Mouse (Mus musculus): ENCODE results near the gene Gm45062. TPM values are rescaled to one million over a fixed set of nuclear protein-coding genes. Genes with fewer than 3 reads are reported as not detected.

Gm45062 gene
- total and polyA plus RNA-seq, 2 experiments from 2014 or later, result 2.5 to 8.1 TPM

- no peak overlapping the region for H3K4me2 ChIP-seq (ENCODE audit: low read depth, low read length, poor library complexity, severe bottlenecking)
- H3K4me3 ChIP-seq (ENCODE audit: low read depth, low read length), result no peak overlapping the region
- H3K27me3 ChIP-seq (ENCODE audit: insufficient read depth, low read length), result no peaks in the 10 kb centered on the region
- no peak for ATAC-seq (ENCODE audit: low FRiP score)
- no peak overlapping the region for H3K9ac ChIP-seq (replicated peaks; ENCODE audit: low read length, poor library complexity, severe bottlenecking)
- no peak overlapping the region for H3K27ac ChIP-seq (ENCODE audit: low read depth, low read length)
- H3K9me3 ChIP-seq (ENCODE audit: low read length), result no peaks in the 10 kb centered on the region
- no peak for DNase-seq (ENCODE audit: low spot score)
- no peak for TF ChIP-seq CTCF (IDR thresholded peaks at IDR 0.05)
- 46% methylated on average over 2 of the region's 2 CpGs for WGBS
- peaks cover 8% of the 10 kb centered on the region; the same call in 1 of the 2 replicates for H3K4me1 ChIP-seq (ENCODE audit: insufficient read depth, low read length)
- H3K36me3 ChIP-seq (ENCODE audit: insufficient read depth, low read length), result no peaks in the 10 kb centered on the region
These were observed 99.0 kb downstream of the Gm45062 start for GRCm38 (mm10) chr6:8358232-8358631.

DNA sequence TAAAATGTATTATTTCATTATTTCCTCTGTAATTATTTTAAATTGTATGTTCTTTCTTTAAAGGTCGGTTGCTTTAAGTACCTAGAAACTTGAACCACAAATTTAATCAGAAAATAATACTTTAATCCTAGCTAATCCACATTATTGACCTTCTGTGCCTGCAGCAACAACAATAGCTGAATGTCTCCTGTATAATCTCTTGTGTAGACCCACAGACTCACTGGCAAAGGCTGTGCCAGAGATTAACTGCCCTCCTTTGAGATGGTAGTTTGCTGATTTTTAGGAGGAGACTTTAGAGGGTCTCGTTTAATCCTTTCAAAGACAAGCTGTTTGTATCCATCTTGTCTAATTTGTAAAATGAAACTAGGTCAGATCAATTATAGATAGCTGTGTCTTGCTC, 99.5 kb downstream of the Gm45062 start:
- H3K36me3 ChIP-seq (ENCODE audit: insufficient read depth, low read length), result no peaks in the 10 kb centered on the region
- DNase-seq (ENCODE audit: low spot score), result no peak
- H3K9me3 ChIP-seq (ENCODE audit: low read length), result no peaks in the 10 kb centered on the region
- peaks cover 3% of the 10 kb centered on the region; the same call in 1 of the 2 replicates for H3K4me1 ChIP-seq (ENCODE audit: insufficient read depth, low read length)
- TF ChIP-seq CTCF (IDR thresholded peaks at IDR 0.05), result no peak
- H3K4me2 ChIP-seq (ENCODE audit: low read depth, low read length, poor library complexity, severe bottlenecking), result no peak overlapping the region
- no peak overlapping the region for H3K9ac ChIP-seq (replicated peaks; ENCODE audit: low read length, poor library complexity, severe bottlenecking)
- WGBS, result 19% methylated on average over 2 of the region's 2 CpGs
- H3K4me3 ChIP-seq (ENCODE audit: low read depth, low read length), result no peak overlapping the region
- H3K27ac ChIP-seq (ENCODE audit: low read depth, low read length), result no peak overlapping the region
- ATAC-seq (ENCODE audit: low FRiP score), result no peak
- H3K27me3 ChIP-seq (ENCODE audit: insufficient read depth, low read length), result no peaks in the 10 kb centered on the region

DNA sequence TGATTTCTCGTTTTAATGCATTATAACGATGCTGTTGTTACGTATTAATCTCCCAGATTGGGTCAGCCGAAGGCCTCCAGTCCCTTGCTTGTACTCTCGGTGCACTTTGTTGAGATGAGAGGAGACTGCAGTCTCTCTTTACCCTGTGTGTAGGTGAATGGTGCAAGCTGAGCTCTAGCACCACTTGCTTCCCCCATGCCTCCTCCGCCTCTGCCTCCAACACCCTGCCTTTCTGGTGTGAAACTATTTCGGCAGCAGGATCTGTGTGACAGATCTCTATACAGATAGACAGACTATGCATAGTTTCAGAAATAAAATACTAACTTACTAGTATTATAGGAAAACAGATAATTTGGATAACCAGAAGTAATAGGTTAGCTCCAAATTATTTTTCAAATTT, 101.6 kb downstream of the Gm45062 start:
- no peaks in the 10 kb centered on the region for H3K27me3 ChIP-seq (ENCODE audit: insufficient read depth, low read length)
- no peaks in the 10 kb centered on the region for H3K9me3 ChIP-seq (ENCODE audit: low read length)
- DNase-seq (ENCODE audit: low spot score), result no peak
- no peak overlapping the region for H3K4me3 ChIP-seq (ENCODE audit: low read depth, low read length)
- no peak for ATAC-seq (ENCODE audit: low FRiP score)
- no peaks in the 10 kb centered on the region for H3K36me3 ChIP-seq (ENCODE audit: insufficient read depth, low read length)
- no peak for TF ChIP-seq CTCF (IDR thresholded peaks at IDR 0.05)
- no peak overlapping the region for H3K9ac ChIP-seq (replicated peaks; ENCODE audit: low read length, poor library complexity, severe bottlenecking)
- H3K27ac ChIP-seq (ENCODE audit: low read depth, low read length), result no peak overlapping the region
- no peaks in the 10 kb centered on the region for H3K4me1 ChIP-seq (ENCODE audit: insufficient read depth, low read length)
- 83% methylated on average over 7 of the region's 7 CpGs for WGBS
- H3K4me2 ChIP-seq (ENCODE audit: low read depth, low read length, poor library complexity, severe bottlenecking), result no peak overlapping the region

- Histone ChIP-seq H3K4me1 (ENCODE audit: insufficient read depth, low read length) (no peaks in the 10 kb centered on the region), H3K9me3 (ENCODE audit: low read length) (no peaks in the 10 kb centered on the region), H3K4me2 (ENCODE audit: low read depth, low read length, poor library complexity, severe bottlenecking) (no peak overlapping the region), H3K27me3 (ENCODE audit: insufficient read depth, low read length) (no peaks in the 10 kb centered on the region), H3K9ac (replicated peaks; ENCODE audit: low read length, poor library complexity, severe bottlenecking) (no peak overlapping the region), H3K4me3 (ENCODE audit: low read depth, low read length) (no peak overlapping the region), H3K36me3 (ENCODE audit: insufficient read depth, low read length) (no peaks in the 10 kb centered on the region), H3K27ac (ENCODE audit: low read depth, low read length) (no peak overlapping the region)
- no peak for TF ChIP-seq CTCF (IDR thresholded peaks at IDR 0.05)
- DNase-seq (ENCODE audit: low spot score) (no peak), ATAC-seq (ENCODE audit: low FRiP score) (no peak)
- WGBS, result 42% methylated on average over 12 of the region's 12 CpGs
These were observed 104.9 kb downstream of the Gm45062 start for GRCm38 (mm10) chr6:8364033-8364756.

DNA sequence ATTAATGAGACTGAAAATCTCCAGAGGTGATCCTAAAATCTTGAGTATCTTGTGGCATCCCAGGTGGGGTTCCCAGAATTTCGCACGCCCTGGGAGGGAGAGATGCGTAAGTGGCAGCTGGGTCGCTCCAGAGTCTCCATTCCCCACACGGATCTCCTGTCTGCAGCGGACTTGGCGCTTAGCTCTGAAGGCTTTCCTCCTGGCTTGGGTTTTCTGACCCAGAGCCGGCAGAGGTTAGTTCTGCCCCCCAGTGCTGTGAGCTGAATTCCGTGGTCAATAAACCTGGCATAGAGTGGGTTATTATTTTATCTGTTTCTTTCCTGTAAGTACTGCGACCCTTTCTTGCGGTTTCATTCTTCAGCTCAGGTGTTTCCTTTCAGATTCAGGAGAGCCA, 105.5 kb downstream of the Gm45062 start:
- H3K36me3 ChIP-seq (ENCODE audit: insufficient read depth, low read length), result no peaks in the 10 kb centered on the region
- 87% methylated on average over 11 of the region's 11 CpGs for WGBS
- no peak overlapping the region for H3K4me3 ChIP-seq (ENCODE audit: low read depth, low read length)
- TF ChIP-seq CTCF (IDR thresholded peaks at IDR 0.05), result no peak
- H3K4me2 ChIP-seq (ENCODE audit: low read depth, low read length, poor library complexity, severe bottlenecking), result no peak overlapping the region
- H3K27ac ChIP-seq (ENCODE audit: low read depth, low read length), result no peak overlapping the region
- no peak for DNase-seq (ENCODE audit: low spot score)
- no peaks in the 10 kb centered on the region for H3K27me3 ChIP-seq (ENCODE audit: insufficient read depth, low read length)
- no peaks in the 10 kb centered on the region for H3K4me1 ChIP-seq (ENCODE audit: insufficient read depth, low read length)
- no peaks in the 10 kb centered on the region for H3K9me3 ChIP-seq (ENCODE audit: low read length)
- no peak for ATAC-seq (ENCODE audit: low FRiP score)
- H3K9ac ChIP-seq (replicated peaks; ENCODE audit: low read length, poor library complexity, severe bottlenecking), result no peak overlapping the region

DNA sequence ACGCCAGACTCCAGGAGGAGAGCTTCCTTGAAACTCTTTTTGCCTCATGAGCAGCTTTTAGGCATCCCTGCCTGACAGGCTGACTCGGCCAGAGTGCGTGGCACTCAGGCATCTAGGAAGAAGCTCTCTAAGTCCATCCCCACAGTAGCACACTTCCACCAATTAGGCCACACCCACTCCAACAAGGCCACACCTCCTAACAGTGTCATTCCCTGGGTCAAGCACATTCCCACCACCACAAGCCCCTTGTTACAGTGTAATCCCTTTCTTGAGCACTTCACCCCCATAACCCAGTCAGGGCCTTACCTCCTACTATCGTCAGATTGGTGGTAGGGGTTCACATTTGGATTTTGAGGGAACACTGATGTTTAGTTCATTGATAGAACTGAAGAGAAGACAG, 108.4 kb downstream of the Gm45062 start:
- no peak overlapping the region for H3K4me2 ChIP-seq (ENCODE audit: low read depth, low read length, poor library complexity, severe bottlenecking)
- no peak; the same call in 1 of the 2 replicates for ATAC-seq (ENCODE audit: low FRiP score)
- no peak overlapping the region for H3K27ac ChIP-seq (ENCODE audit: low read depth, low read length)
- no peak for DNase-seq (ENCODE audit: low spot score)
- WGBS, result 100% methylated on average over 4 of the region's 4 CpGs
- H3K27me3 ChIP-seq (ENCODE audit: insufficient read depth, low read length), result no peaks in the 10 kb centered on the region
- H3K36me3 ChIP-seq (ENCODE audit: insufficient read depth, low read length), result no peaks in the 10 kb centered on the region
- H3K4me3 ChIP-seq (ENCODE audit: low read depth, low read length), result no peak overlapping the region
- no peak overlapping the region for H3K9ac ChIP-seq (replicated peaks; ENCODE audit: low read length, poor library complexity, severe bottlenecking)
- no peaks in the 10 kb centered on the region for H3K4me1 ChIP-seq (ENCODE audit: insufficient read depth, low read length)
- TF ChIP-seq CTCF (IDR thresholded peaks at IDR 0.05), result no peak
- no peaks in the 10 kb centered on the region for H3K9me3 ChIP-seq (ENCODE audit: low read length)

Data from midbrain, postnatal 0 days (tissue).